Mouse (Mus musculus) heart, embryonic 13.5 days (tissue): ENCODE data around the gene Pank3. TPM values are rescaled to one million over a fixed set of nuclear protein-coding genes. Genes with fewer than 3 reads are reported as not detected.
A peak's percentile ranks its signal among the peaks of the same experiment; 100 is the strongest.

ENCODE experiments used
- ATAC-seq: fragments of 200-750 bp; cut with Nextera tagmentation; 2 replicates; pipeline ENCODE4 v1.8.0; 2017; ENCODE audit warnings: moderate TSS enrichment; ENCODE audit not compliant: insufficient number of reproducible peaks, low FRiP score, low TSS enrichment; ENCODE audit errors: extremely low read depth
- H3K27ac ChIP-seq: fragments of 300-500 bp; sonication (generic); replicated peaks from 2 replicates; pipeline ENCODE4 v1.5.1; 2015; ENCODE audit warnings: moderate library complexity, mild to moderate bottlenecking, inconsistent platforms
- H3K27me3 ChIP-seq: fragments of 300-500 bp; sonication (generic); replicated peaks from 2 replicates; pipeline ENCODE4 v1.6.1; 2015; ENCODE audit warnings: mild to moderate bottlenecking, inconsistent platforms
- H3K36me3 ChIP-seq: fragments of 300-500 bp; sonication (generic); 2 replicates; pipeline ENCODE4 v1.6.1; 2015; ENCODE audit warnings: mild to moderate bottlenecking, inconsistent platforms
- H3K4me1 ChIP-seq: fragments of 300-500 bp; sonication (generic); 2 replicates; pipeline ENCODE4 v1.6.1; 2015; ENCODE audit warnings: inconsistent platforms
- H3K4me2 ChIP-seq: fragments of 300-500 bp; sonication (generic); 2 replicates; pipeline ENCODE4 v1.6.1; 2015; ENCODE audit warnings: inconsistent platforms, mild to moderate bottlenecking, moderate library complexity
- H3K4me3 ChIP-seq: fragments of 300-500 bp; sonication (generic); 2 replicates; pipeline ENCODE4 v1.5.1; 2015; ENCODE audit warnings: moderate library complexity, mild to moderate bottlenecking, inconsistent platforms
- H3K9ac ChIP-seq: fragments of 300-500 bp; sonication (generic); 2 replicates; pipeline ENCODE4 v1.6.1; 2015; ENCODE audit warnings: inconsistent platforms, mild to moderate bottlenecking, moderate library complexity
- H3K9me3 ChIP-seq: fragments of 300-500 bp; sonication (generic); 2 replicates; pipeline ENCODE4 v1.6.1; 2016; ENCODE audit warnings: inconsistent platforms
- WGBS: fragments of 180-500 bp; shearing (Covaris S2); methylation state at CpG from one replicate; pipeline ENCODE4 v1.1.7; 2015; ENCODE audit warnings: mixed read lengths; 5-methylcytosine and 5-hydroxymethylcytosine counted together
- polyA plus RNA-seq: library from polyadenylated mRNA; unstranded; fragments of >200 nt; fragmentation: Nextera tagmentation; extraction: Ambion mirVana; gene quantifications from 2 replicates; pipeline ENCODE4 v1.2.1, GENCODE M21; 2015

The Pank3 gene
- polyA plus RNA-seq, 1 experiment from 2014 or later, result 8.0 TPM

- H3K4me2 ChIP-seq, result no peak overlapping the region
Measured at GRCm38 (mm10) chr11:35754906-35755418, 14.3 kb upstream of the Pank3 start.

GRCm38 (mm10) chr11:35755546-35755945 is 13.7 kb upstream of the Pank3 start:
- no peaks in the 10 kb centered on the region for H3K9me3 ChIP-seq
- H3K27ac ChIP-seq, result no peak overlapping the region
- peaks cover 2% of the 10 kb centered on the region; the same call in 1 of the 2 replicates for H3K4me1 ChIP-seq
- H3K4me3 ChIP-seq, result no peak overlapping the region
- no peak for ATAC-seq
- H3K9ac ChIP-seq, result no peak overlapping the region
- H3K27me3 ChIP-seq, result no peaks in the 10 kb centered on the region
- no peak overlapping the region for H3K4me2 ChIP-seq
- H3K36me3 ChIP-seq, result no peaks in the 10 kb centered on the region
- 52% methylated on average over 6 of the region's 6 CpGs for WGBS

More at GRCm38 (mm10) chr11:35754906-35755418, 14.3 kb upstream of the Pank3 start:
- Histone ChIP-seq H3K4me3 (no peak overlapping the region), H3K27ac (no peak overlapping the region), H3K4me1 (peaks cover 5% of the 10 kb centered on the region; the same call in 1 of the 2 replicates), H3K27me3 (no peaks in the 10 kb centered on the region), H3K9me3 (no peaks in the 10 kb centered on the region), H3K9ac (no peak overlapping the region), H3K36me3 (no peaks in the 10 kb centered on the region)
- ATAC-seq, result no peak
- 88% methylated on average over 4 of the region's 4 CpGs for WGBS

GRCm38 (mm10) chr11:35756411-35757303 is 12.6 kb upstream of the Pank3 start:
- ATAC-seq, result no peak
- H3K27ac ChIP-seq, result no peak overlapping the region
- WGBS, result 75% methylated on average over 11 of the region's 11 CpGs

GRCm38 (mm10) chr11:35760001-35760626 is 9.2 kb upstream of the Pank3 start:
- no peaks in the 10 kb centered on the region for H3K27me3 ChIP-seq
- whole genome bisulfite sequencing, result 51% methylated on average over 7 of the region's 7 CpGs
- no peak overlapping the region for H3K4me3 ChIP-seq
- no peaks in the 10 kb centered on the region for H3K36me3 ChIP-seq
- no peaks in the 10 kb centered on the region for H3K4me1 ChIP-seq
- ATAC-seq, result no peak
- no peak overlapping the region for H3K4me2 ChIP-seq
- H3K9me3 ChIP-seq, result no peaks in the 10 kb centered on the region
- no peak overlapping the region for H3K9ac ChIP-seq
- no peak overlapping the region for H3K27ac ChIP-seq

More at GRCm38 (mm10) chr11:35756411-35757303, 12.6 kb upstream of the Pank3 start:
- no peaks in the 10 kb centered on the region for H3K9me3 ChIP-seq
- no peaks in the 10 kb centered on the region for H3K36me3 ChIP-seq
- no peak overlapping the region for H3K9ac ChIP-seq
- H3K4me1 ChIP-seq, result no peaks in the 10 kb centered on the region
- no peaks in the 10 kb centered on the region for H3K27me3 ChIP-seq
- H3K4me3 ChIP-seq, result no peak overlapping the region
- no peak overlapping the region for H3K4me2 ChIP-seq

GRCm38 (mm10) chr11:35760627-35761003 is 8.7 kb upstream of the Pank3 start:
- no peak for ATAC-seq
- Histone ChIP-seq H3K4me2 (no peak overlapping the region), H3K9ac (no peak overlapping the region), H3K4me3 (no peak overlapping the region), H3K9me3 (no peaks in the 10 kb centered on the region), H3K27me3 (no peaks in the 10 kb centered on the region), H3K27ac (no peak overlapping the region), H3K4me1 (no peaks in the 10 kb centered on the region), H3K36me3 (no peaks in the 10 kb centered on the region)
- 75% methylated on average over 4 of the region's 4 CpGs for WGBS

GRCm38 (mm10) chr11:35766845-35767244 is 2.4 kb upstream of the Pank3 start:
- no peak overlapping the region for H3K9ac ChIP-seq
- peaks cover 18% of the 10 kb centered on the region for H3K4me1 ChIP-seq
- peaks cover 4% of the 10 kb centered on the region; the same call in 1 of the 2 replicates for H3K27me3 ChIP-seq
- no peak overlapping the region for H3K4me3 ChIP-seq
- H3K27ac ChIP-seq, result no peak overlapping the region
- H3K4me2 ChIP-seq, result no peak overlapping the region
- H3K9me3 ChIP-seq, result no peaks in the 10 kb centered on the region
- WGBS, result 75% methylated on average over 5 of the region's 5 CpGs
- no peaks in the 10 kb centered on the region for H3K36me3 ChIP-seq
- no peak for ATAC-seq

GRCm38 (mm10) chr11:35769746-35770437 is 608 bp downstream of the Pank3 start:
- under 1% methylated on average over 30 of the region's 41 CpGs for WGBS
- Histone ChIP-seq H3K9ac (peak overlapping the region; percentile 97), H3K36me3 (peaks cover 6% of the 10 kb centered on the region; the same call in 1 of the 2 replicates), H3K4me2 (peak overlapping the region; percentile 95), H3K27ac (peak overlapping the region; percentile 95), H3K9me3 (no peaks in the 10 kb centered on the region), H3K4me1 (peaks cover 19% of the 10 kb centered on the region), H3K27me3 (peaks cover 4% of the 10 kb centered on the region; the same call in 1 of the 2 replicates), H3K4me3 (peak overlapping the region; percentile 97)
- ATAC-seq, result peak; percentile 80

GRCm38 (mm10) chr11:35770741-35771504 is 1.6 kb downstream of the Pank3 start:
- no peak overlapping the region; the same call in 1 of the 2 replicates for H3K27ac ChIP-seq
- peak overlapping the region; percentile 97 for H3K9ac ChIP-seq
- peaks cover 1% of the 10 kb centered on the region; the same call in 1 of the 2 replicates for H3K27me3 ChIP-seq
- peaks cover 8% of the 10 kb centered on the region for H3K36me3 ChIP-seq
- WGBS, result 51% methylated on average over 9 of the region's 9 CpGs
- no peaks in the 10 kb centered on the region for H3K9me3 ChIP-seq
- H3K4me2 ChIP-seq, result peak overlapping the region; percentile 95
- ATAC-seq, result no peak
- H3K4me1 ChIP-seq, result peaks cover 19% of the 10 kb centered on the region
- peak overlapping the region; percentile 97 for H3K4me3 ChIP-seq

GRCm38 (mm10) chr11:35775606-35776005 is 6.3 kb downstream of the Pank3 start:
- H3K36me3 ChIP-seq, result peaks cover 52% of the 10 kb centered on the region
- H3K27me3 ChIP-seq, result no peaks in the 10 kb centered on the region
- H3K9ac ChIP-seq, result no peak overlapping the region
- WGBS, result 92% methylated on average over 3 of the region's 3 CpGs
- H3K9me3 ChIP-seq, result no peaks in the 10 kb centered on the region
- H3K27ac ChIP-seq, result no peak overlapping the region
- H3K4me3 ChIP-seq, result no peak overlapping the region
- peaks cover 13% of the 10 kb centered on the region for H3K4me1 ChIP-seq
- ATAC-seq, result no peak
- H3K4me2 ChIP-seq, result no peak overlapping the region

- H3K27ac ChIP-seq, result no peak overlapping the region
Measured at GRCm38 (mm10) chr11:35776452-35776851, 7.2 kb downstream of the Pank3 start.

More at GRCm38 (mm10) chr11:35776452-35776851, 7.2 kb downstream of the Pank3 start:
- H3K36me3 ChIP-seq, result peaks cover 58% of the 10 kb centered on the region
- 85% methylated on average over 3 of the region's 3 CpGs for WGBS
- peaks cover 5% of the 10 kb centered on the region for H3K4me1 ChIP-seq
- H3K27me3 ChIP-seq, result no peaks in the 10 kb centered on the region
- H3K9ac ChIP-seq, result no peak overlapping the region
- no peak overlapping the region for H3K4me2 ChIP-seq
- no peaks in the 10 kb centered on the region for H3K9me3 ChIP-seq
- H3K4me3 ChIP-seq, result no peak overlapping the region
- no peak for ATAC-seq
